Mouse (Mus musculus): ENCODE results near the gene Odf3l2.

Gene Odf3l2

GRCm38 (mm10) chr10:79671396-79672087 is 26.0 kb upstream of the Odf3l2 start:
- peak in 1 of 2 experiments; percentile 18 for DNase-seq (ENCODE audit: inconsistent age in 2 of 2, low spot score in 1 of 2)

GRCm38 (mm10) chr10:79670071-79670888 is 24.7 kb upstream of the Odf3l2 start:
- peak in 1 of 2 experiments; percentile 58 for DNase-seq (ENCODE audit: inconsistent age in 2 of 2, low spot score in 1 of 2)

GRCm38 (mm10) chr10:79669576-79670057 is 24.1 kb upstream of the Odf3l2 start:
- DNase-seq (ENCODE audit: inconsistent age in 2 of 2, low spot score in 1 of 2), result peak; percentile 80 to 91

- peak; percentile 91 to 98 for DNase-seq (ENCODE audit: inconsistent age in 2 of 2, low spot score in 1 of 2)
These were observed 23.4 kb upstream of the Odf3l2 start, which contains the start of gene Tpgs1 for GRCm38 (mm10) chr10:79668771-79669575. Tpgs1 (plus strand) TSS chr10:79669369.

- peak in 1 of 2 experiments; percentile 46 for DNase-seq (ENCODE audit: inconsistent age in 2 of 2, low spot score in 1 of 2)
These were observed 22.5 kb upstream of the Odf3l2 start for GRCm38 (mm10) chr10:79668076-79668475.

- peak in 1 of 2 experiments; percentile 26 for DNase-seq (ENCODE audit: inconsistent age in 2 of 2, low spot score in 1 of 2)
These were observed 21.0 kb upstream of the Odf3l2 start for GRCm38 (mm10) chr10:79666493-79666892.

- DNase-seq (ENCODE audit: inconsistent age in 2 of 2, low spot score in 1 of 2), result no peak
These were observed 19.5 kb upstream of the Odf3l2 start for GRCm38 (mm10) chr10:79665051-79665450.

- DNase-seq (ENCODE audit: inconsistent age in 2 of 2, low spot score in 1 of 2), result peak in 1 of 2 experiments; percentile 84
These were observed 18.7 kb upstream of the Odf3l2 start, which contains the start of gene Madcam1 for GRCm38 (mm10) chr10:79664131-79664665. Madcam1 (plus strand) TSS chr10:79664559.

GRCm38 (mm10) chr10:79661861-79662260 is 16.3 kb upstream of the Odf3l2 start:
- no peak for DNase-seq (ENCODE audit: inconsistent age in 2 of 2, low spot score in 1 of 2)

- DNase-seq (ENCODE audit: inconsistent age in 2 of 2, low spot score in 1 of 2), result no peak
These were observed 14.8 kb upstream of the Odf3l2 start for GRCm38 (mm10) chr10:79660298-79660697.

GRCm38 (mm10) chr10:79658829-79659228 is 13.3 kb upstream of the Odf3l2 start:
- no peak for DNase-seq (ENCODE audit: inconsistent age in 2 of 2, low spot score in 1 of 2)

GRCm38 (mm10) chr10:79654946-79655395 is 9.4 kb upstream of the Odf3l2 start:
- no peak for DNase-seq (ENCODE audit: inconsistent age in 2 of 2, low spot score in 1 of 2)

GRCm38 (mm10) chr10:79652789-79653188 is 7.3 kb upstream of the Odf3l2 start:
- DNase-seq (ENCODE audit: inconsistent age in 2 of 2, low spot score in 1 of 2), result no peak

- peak; percentile 58 to 87 for DNase-seq (ENCODE audit: inconsistent age in 2 of 2, low spot score in 1 of 2)
These were observed 3.7 kb upstream of the Odf3l2 start for GRCm38 (mm10) chr10:79649070-79649751.

- DNase-seq (ENCODE audit: inconsistent age in 2 of 2, low spot score in 1 of 2), result peak; percentile 59 to 70
These were observed 6.9 kb downstream of the Odf3l2 start for GRCm38 (mm10) chr10:79638486-79639204.

- DNase-seq (ENCODE audit: inconsistent age in 2 of 2, low spot score in 1 of 2), result peak; percentile 49 to 59
These were observed 8.1 kb downstream of the Odf3l2 start, which contains the start of gene Shc2 for GRCm38 (mm10) chr10:79637128-79638110. Shc2 (minus strand) TSS chr10:79637918.

GRCm38 (mm10) chr10:79636287-79636686 is 9.3 kb downstream of the Odf3l2 start:
- DNase-seq (ENCODE audit: inconsistent age in 2 of 2, low spot score in 1 of 2), result no peak
